Mouse (Mus musculus) ES-Bruce4 (cell line): ENCODE data around the gene Lhx6. TPM values are rescaled to one million over a fixed set of nuclear protein-coding genes. Genes with fewer than 3 reads are reported as not detected.
A peak's percentile ranks its signal among the peaks of the same experiment; 100 is the strongest.

Experiments used
- H3K27ac ChIP-seq: 2 replicates; pipeline ENCODE4 v1.5.1; 2012; ENCODE audit warnings: low read length, inconsistent platforms; ENCODE audit not compliant: insufficient read depth
- H3K27me3 ChIP-seq: 2 replicates; pipeline ENCODE4 v1.6.1; 2012; ENCODE audit warnings: mild to moderate bottlenecking, low read length, inconsistent platforms; ENCODE audit not compliant: control insufficient read depth, poor library complexity, insufficient read depth, severe bottlenecking
- H3K36me3 ChIP-seq: 2 replicates; pipeline ENCODE4 v1.6.1; 2012; ENCODE audit warnings: inconsistent platforms, mild to moderate bottlenecking, low read length, moderate library complexity; ENCODE audit not compliant: control insufficient read depth, poor library complexity, insufficient read depth, severe bottlenecking
- H3K4me1 ChIP-seq: one replicate; pipeline ENCODE4 v1.8.1; 2011; ENCODE audit warnings: low read length; ENCODE audit not compliant: control insufficient read depth, insufficient read depth
- H3K4me3 ChIP-seq: 2 replicates; pipeline ENCODE4 v1.5.1; 2011; ENCODE audit warnings: low read depth, mild to moderate bottlenecking, low read length
- H3K9ac ChIP-seq: 2 replicates; pipeline ENCODE4 v1.6.1; 2012; ENCODE audit warnings: low read depth, mild to moderate bottlenecking, inconsistent platforms; ENCODE audit not compliant: poor library complexity, severe bottlenecking
- H3K9me3 ChIP-seq: replicated peaks from 2 replicates; pipeline ENCODE4 v1.6.1; 2012; ENCODE audit warnings: mild to moderate bottlenecking, low read length, inconsistent platforms; ENCODE audit not compliant: control insufficient read depth, poor library complexity, insufficient read depth, severe bottlenecking
- CTCF ChIP-seq: IDR thresholded peaks from one replicate; pipeline ENCODE4 v1.8.1; 2011; ENCODE audit warnings: low read depth, low read length
- EP300 ChIP-seq: IDR thresholded peaks from 2 replicates; pipeline ENCODE4 v1.6.1; 2011; ENCODE audit warnings: low read depth, low read length; ENCODE audit not compliant: insufficient read depth
- POLR2A ChIP-seq: IDR thresholded peaks from one replicate; pipeline ENCODE4 v1.8.1; 2011; ENCODE audit warnings: low read length; ENCODE audit not compliant: insufficient read depth
- polyA plus RNA-seq: library from polyadenylated mRNA; stranded (reverse); fragments of >200 nt; gene quantifications from 2 replicates; pipeline ENCODE4 v1.2.4, GENCODE M21; 2011; ENCODE audit warnings: low read depth; ENCODE audit not compliant: missing spikeins, insufficient read depth, insufficient read length

Lhx6 gene
- polyA plus RNA-seq, 1 experiment = 1.1 TPM

GRCm38 (mm10) chr2:36129051-36129450 lies 23.8 kb upstream of the Lhx6 start:
- no peak overlapping the region for H3K4me3 ChIP-seq
- peaks cover 33% of the 10 kb centered on the region for H3K36me3 ChIP-seq
- no peak overlapping the region for H3K27ac ChIP-seq
- TF ChIP-seq CTCF (no peak), EP300 (no peak), POLR2A (no peak)
- H3K27me3 ChIP-seq = no peaks in the 10 kb centered on the region
- H3K9me3 ChIP-seq = no peaks in the 10 kb centered on the region
- no peaks in the 10 kb centered on the region for H3K4me1 ChIP-seq
- no peak overlapping the region for H3K9ac ChIP-seq

GRCm38 (mm10) chr2:36127973-36128372 lies 22.8 kb upstream of the Lhx6 start:
- no peak for TF ChIP-seq EP300
- no peak for TF ChIP-seq CTCF
- no peak for TF ChIP-seq POLR2A
- no peak overlapping the region for H3K4me3 ChIP-seq
- H3K4me1 ChIP-seq = no peaks in the 10 kb centered on the region
- no peak overlapping the region for H3K27ac ChIP-seq
- H3K9me3 ChIP-seq = no peaks in the 10 kb centered on the region
- peaks cover 23% of the 10 kb centered on the region for H3K36me3 ChIP-seq
- no peaks in the 10 kb centered on the region for H3K27me3 ChIP-seq
- no peak overlapping the region for H3K9ac ChIP-seq

GRCm38 (mm10) chr2:36126795-36127429 lies 21.7 kb upstream of the Lhx6 start:
- no peaks in the 10 kb centered on the region for H3K4me1 ChIP-seq
- no peak for TF ChIP-seq CTCF
- no peak for TF ChIP-seq POLR2A
- no peak for TF ChIP-seq EP300

DNA sequence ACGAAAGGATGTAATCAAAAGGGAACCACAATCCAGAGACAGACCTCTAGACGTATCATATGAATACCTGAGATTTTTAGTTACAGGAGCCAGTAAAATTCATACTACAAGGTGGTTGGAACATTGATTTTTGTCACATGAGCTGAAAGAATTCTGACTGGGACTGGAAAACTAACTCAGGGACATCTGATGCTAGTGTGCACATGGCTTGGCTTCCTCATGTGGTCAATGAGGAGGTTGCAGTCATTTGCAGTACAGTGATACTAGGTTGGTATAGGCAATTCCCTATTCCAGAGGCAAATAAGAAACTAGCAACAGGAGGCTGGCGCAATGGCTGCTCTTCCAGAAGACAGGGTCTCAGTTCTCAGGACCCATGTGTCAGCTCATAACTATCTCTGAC lies 7.4 kb upstream of the Lhx6 start:
- Histone ChIP-seq H3K9ac (no peak overlapping the region), H3K9me3 (no peaks in the 10 kb centered on the region), H3K27ac (no peak overlapping the region), H3K4me1 (no peaks in the 10 kb centered on the region), H3K27me3 (no peaks in the 10 kb centered on the region), H3K4me3 (no peak overlapping the region), H3K36me3 (peaks cover 10% of the 10 kb centered on the region)
- TF ChIP-seq EP300 (no peak), CTCF (no peak), POLR2A (no peak)

More at GRCm38 (mm10) chr2:36126795-36127429, 21.7 kb upstream of the Lhx6 start:
- H3K9ac ChIP-seq = no peak overlapping the region
- peaks cover 32% of the 10 kb centered on the region for H3K36me3 ChIP-seq
- no peak overlapping the region for H3K27ac ChIP-seq
- no peaks in the 10 kb centered on the region for H3K27me3 ChIP-seq
- no peak overlapping the region for H3K4me3 ChIP-seq
- H3K9me3 ChIP-seq = no peaks in the 10 kb centered on the region

- no peaks in the 10 kb centered on the region for H3K36me3 ChIP-seq
- no peak overlapping the region for H3K9ac ChIP-seq
- no peak overlapping the region for H3K27ac ChIP-seq
- TF ChIP-seq POLR2A (no peak), EP300 (no peak), CTCF (no peak)
- no peak overlapping the region for H3K4me3 ChIP-seq
- H3K27me3 ChIP-seq = peaks cover 20% of the 10 kb centered on the region
- no peaks in the 10 kb centered on the region for H3K9me3 ChIP-seq
- no peaks in the 10 kb centered on the region for H3K4me1 ChIP-seq
Measured at GRCm38 (mm10) chr2:36108615-36109014, 3.4 kb upstream of the Lhx6 start.

GRCm38 (mm10) chr2:36104436-36104955 lies 712 bp downstream of the Lhx6 start:
- Histone ChIP-seq H3K9ac (peak overlapping the region; percentile 72), H3K4me1 (peaks cover 2% of the 10 kb centered on the region), H3K27ac (no peak overlapping the region)

More at GRCm38 (mm10) chr2:36104436-36104955, 712 bp downstream of the Lhx6 start:
- Histone ChIP-seq H3K36me3 (no peaks in the 10 kb centered on the region), H3K9me3 (no peaks in the 10 kb centered on the region), H3K27me3 (peaks cover 26% of the 10 kb centered on the region), H3K4me3 (peak overlapping the region; percentile 40)
- TF ChIP-seq POLR2A = no peak
- no peak for TF ChIP-seq CTCF
- no peak for TF ChIP-seq EP300
